Mouse (Mus musculus) layer of hippocampus, postnatal 36 days (tissue): ENCODE results near the gene Tead3. TPM values are rescaled to one million over a fixed set of nuclear protein-coding genes. Genes with fewer than 3 reads are reported as not detected.

Experiments used
- DNase-seq, 2 experiments: peaks; one replicate each; pipeline ENCODE4 v3.0.0; 2022
- total RNA-seq, 2 experiments: library from RNA; stranded (reverse); gene quantifications; 2 replicates each; pipeline ENCODE4 v1.2.3; 2021

Tead3 gene
- total RNA-seq, 2 experiments from 2014 or later: 1.7 to 3.7 TPM

DNA sequence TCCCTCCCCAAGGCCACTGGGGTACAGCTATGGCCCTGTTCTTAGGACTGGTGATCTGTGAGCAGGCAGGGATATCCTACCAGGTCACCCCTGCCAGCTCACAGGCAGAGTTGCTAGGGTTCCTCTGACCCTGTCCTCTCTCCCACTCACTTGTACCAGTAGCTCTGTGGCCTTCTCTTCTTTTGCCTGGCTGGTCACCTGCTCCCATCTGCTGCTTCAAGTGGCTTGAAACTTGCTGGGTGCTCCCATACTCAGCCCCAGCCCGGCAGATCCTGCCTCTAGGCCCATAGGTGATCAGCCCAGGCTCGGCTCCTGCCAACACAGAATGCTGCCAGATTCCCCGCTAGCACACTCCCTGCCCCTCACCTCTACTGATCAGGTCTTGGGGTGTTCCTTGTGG is 49.8 kb downstream of the Tead3 start:
- DNase-seq: no peak

DNA sequence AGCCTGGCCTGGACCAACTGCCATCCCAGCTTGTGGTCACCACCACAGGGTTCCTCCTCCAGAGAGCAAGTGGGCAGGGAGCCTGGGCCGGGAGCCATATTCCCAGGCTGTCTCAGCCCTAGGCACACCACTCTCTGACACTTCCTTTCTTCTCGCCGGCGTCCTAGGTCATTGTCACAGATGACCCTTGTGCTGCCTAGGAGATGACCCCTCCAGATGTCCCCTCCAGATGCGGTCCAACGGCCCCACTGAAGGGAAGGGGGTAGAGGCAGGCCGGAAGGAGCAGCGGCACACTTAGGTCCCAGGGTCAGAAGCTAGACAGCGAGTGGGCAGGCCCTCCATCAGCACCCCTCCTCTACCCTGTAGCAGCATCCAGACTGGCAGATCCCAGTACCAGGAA is 50.3 kb downstream of the Tead3 start:
- DNase-seq: no peak

GRCm38 (mm10) chr17:28299669-28300320 is 50.8 kb downstream of the Tead3 start:
- DNase-seq: no peak

- DNase-seq: no peak
These were observed 51.7 kb downstream of the Tead3 start for GRCm38 (mm10) chr17:28298888-28299287.

DNA sequence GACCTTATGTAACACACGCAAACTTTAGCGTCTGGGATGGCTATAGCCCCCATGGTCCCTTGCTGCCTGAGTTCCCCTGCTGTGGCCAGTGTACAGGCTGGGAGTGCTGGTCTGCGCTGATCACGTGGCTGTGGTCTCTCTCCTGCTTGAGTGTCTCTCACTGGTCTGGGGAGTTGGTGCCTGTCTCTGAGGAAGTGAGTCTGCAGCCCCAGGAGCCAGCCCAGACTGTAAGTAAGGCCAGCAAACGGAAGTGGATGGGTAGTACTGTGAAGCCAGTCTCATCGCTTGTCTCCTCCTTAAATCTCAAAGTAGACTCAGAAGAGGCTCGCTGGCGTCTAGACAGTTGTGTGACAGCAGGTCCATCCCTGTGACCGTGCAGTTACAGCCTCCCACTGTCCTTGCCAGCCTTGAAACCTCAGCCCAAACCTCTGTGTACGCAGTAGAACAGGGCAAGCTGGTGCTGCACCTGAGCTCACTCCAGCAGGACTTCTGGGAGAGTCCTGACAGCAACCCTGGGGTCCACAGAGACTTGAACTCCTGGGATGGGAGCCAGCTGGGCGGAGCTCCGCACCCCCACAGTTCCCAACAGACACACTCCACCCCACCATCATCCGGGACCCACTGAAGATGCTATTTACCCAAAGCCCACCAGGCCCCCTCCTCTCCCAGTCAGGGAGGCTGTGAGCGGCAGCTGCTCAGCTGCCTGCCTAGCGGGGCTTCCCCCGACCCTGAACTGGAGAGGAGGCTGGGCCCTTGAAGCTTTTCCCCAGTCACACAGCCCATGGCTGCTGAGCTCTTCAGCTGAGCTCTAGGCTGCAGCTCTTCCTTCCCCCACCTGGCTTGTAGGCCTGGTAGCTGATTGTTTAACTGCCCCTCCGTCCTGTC is 55.9 kb downstream of the Tead3 start:
- DNase-seq: peak in 1 of 2 experiments; percentile 34

DNA sequence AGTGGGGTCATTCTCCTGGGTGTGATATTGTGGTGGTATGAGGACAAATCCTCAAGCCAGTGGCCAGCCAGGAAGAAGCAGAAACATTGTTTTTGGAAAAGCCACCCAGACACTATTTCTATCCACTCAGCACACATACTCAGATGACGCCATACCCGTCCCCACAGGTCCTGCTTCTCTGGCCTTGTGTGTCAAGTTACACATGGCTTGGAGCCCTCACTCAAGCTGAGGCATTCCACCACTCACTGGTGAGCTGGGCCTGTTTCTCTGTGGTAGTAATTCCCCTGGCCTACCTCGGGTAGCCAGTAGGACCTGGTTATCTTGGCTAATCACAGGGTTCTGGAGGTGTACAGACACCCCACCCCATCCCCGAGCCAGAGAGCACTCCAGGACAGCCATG is 56.9 kb downstream of the Tead3 start:
- no peak for DNase-seq

DNA sequence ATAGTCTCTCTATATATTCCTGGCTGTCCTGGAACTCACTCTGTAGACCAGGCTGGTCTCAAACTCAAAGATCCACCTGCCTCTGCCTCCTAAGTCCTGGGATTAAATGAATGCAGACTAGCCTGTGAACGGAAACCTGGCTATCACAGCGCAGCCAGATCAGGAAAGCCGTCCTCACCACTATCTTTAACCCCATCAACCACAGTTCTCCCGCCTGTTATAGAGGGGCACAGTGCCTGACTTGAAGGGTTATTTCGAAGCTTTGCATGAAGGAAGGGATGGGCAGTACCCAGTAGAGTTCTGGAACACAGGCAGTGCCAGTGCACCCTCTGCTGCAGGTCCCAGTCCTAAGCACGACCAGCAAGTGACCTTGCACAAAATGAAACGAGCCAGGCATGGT is 59.3 kb downstream of the Tead3 start:
- DNase-seq: no peak

DNA sequence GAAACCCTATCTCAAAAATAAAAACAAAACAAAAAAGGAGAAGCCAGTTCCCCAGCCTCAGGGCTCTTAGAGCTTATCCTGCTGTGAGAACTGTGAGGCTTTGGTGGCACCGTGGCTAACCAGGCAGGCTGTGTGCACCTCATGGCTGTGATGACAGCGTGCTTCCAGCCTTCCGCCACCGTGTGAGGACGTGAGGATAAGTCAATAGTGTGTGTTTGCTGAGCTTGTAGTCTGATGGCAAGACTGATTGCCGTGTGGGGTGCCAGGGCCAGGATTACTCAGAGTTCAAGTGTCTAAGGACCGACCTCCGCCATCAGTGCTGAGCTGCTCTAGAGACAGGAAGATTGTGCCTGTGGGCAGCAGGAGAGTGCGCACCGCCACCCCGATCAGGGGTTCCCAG is 59.9 kb downstream of the Tead3 start:
- no peak for DNase-seq

DNA sequence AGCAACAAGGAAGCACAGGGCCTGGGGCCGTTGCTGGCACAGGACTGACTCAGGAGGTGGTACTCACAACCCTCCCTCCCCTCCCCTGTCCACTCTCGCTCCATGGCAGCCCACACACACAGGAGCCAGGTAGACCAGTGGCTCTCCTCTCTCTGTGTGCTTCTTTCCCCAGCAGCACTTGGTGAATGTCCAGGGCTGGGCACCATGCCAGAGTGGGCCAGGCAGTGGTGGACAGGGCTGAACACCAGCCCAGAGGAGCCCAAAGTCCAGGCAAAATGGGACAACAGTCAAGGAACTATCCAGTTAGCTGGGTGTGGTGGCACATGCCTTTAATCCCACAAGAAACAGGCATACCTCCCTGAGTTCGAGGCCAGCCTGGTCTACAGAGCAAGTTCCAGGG is 60.4 kb downstream of the Tead3 start:
- peak in 1 of 2 experiments; percentile 39 for DNase-seq

DNA sequence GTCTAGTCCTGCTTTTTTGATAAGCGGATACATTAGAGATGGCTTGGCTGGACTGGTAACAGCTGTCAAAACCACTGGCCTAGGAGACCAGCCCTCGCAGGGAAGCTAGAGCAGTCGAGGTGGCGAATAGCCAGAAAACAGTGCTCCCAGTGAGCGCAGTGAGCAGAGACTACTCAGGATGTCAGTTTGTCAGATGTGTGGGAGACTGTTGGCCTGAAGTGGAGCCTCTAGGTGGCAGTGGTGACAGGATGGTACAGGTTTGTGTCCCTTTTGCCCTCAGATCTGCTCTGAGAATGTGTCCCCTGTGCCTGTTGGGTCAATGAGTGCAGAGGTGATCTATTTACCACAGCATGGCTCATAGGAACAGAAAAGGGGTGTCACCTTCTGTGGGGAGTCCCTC is 62.6 kb downstream of the Tead3 start:
- DNase-seq: no peak

DNA sequence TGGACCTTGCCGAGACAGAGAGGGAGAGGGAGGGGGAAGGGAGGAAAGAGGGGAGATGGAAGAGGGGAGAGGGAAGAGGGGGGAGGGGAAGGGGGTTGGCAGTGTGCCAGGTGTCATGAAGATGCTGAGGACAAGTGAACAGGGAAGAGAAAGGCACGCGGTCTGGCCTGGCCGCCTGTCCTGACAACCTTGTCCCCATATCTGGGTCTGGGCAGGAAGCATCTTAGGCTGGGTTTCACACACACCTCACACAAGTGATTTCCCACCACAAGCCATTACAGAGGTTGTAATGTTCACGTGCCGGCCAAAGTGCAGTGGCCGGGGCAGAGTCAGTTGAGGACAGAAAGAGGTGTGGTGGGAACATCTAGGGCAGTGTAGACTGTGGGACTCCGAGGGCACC is 63.0 kb downstream of the Tead3 start:
- DNase-seq: no peak

- DNase-seq: no peak
These were observed 63.7 kb downstream of the Tead3 start for GRCm38 (mm10) chr17:28286964-28287363.

DNA sequence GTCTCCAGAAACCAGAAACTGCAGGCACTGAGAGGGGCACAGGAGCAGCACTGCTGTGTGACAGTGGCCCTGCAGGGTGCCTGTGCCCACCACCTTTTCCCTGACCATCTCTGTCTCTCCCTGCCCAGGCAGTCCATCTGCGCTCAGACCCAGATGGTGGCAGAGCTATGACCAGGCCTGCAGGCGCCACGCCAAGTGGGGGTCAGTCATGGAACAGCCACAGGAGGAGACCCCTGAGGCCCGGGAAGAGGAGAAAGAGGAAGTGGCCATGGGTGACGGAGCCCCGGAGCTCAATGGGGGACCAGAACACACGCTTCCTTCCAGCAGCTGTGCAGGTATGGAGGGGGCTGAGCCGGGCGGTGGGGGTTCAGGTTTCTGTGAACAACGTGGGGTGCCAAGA is 64.5 kb downstream of the Tead3 start:
- DNase-seq: no peak

GRCm38 (mm10) chr17:28283199-28283598 is 67.4 kb downstream of the Tead3 start:
- DNase-seq: no peak

DNA sequence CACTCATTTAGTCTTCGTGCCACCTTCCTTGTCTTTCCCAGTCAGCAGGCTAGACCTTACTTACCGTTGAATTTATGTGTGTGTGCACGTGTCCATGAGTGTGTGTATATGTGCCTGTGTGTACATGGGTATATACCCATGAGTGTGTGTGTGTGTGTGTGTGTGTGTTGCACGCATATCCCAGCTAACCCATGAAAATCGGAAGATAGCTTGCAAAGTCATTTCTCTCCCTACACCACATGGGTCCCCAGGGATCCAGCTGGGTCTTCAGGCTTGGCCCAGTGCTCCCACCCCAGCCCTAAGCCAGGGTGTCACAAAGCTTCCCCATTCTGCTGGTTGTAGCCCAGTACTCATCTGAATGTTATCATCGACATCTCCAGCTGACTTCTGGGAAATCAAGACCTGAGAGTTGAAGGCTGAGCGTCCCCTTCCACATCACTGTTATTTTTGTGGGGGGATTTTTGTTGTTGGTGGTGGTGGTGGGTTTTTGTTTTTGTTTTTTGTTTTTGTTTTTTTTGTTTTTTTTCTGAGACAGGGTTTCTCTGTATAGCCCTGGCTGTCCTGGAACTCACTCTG is 68.7 kb downstream of the Tead3 start:
- DNase-seq: no peak

Other genes with a start within 250 kb of the Tead3 start
- gene Scube3, start 208.7 kb downstream of the Tead3 start, total RNA-seq: 1 to 10 TPM in 1 of 2 experiments, under 1 TPM in 1; 0.96 to 1.0 TPM
- 100 to 1,000 TPM; 101 to 112 TPM for gene Zfp523, start 173.7 kb downstream of the Tead3 start, total RNA-seq
- 1 to 10 TPM; 2.1 to 3.4 TPM for gene Def6, start 143.0 kb downstream of the Tead3 start, total RNA-seq
- gene Ppard, start 118.1 kb downstream of the Tead3 start, total RNA-seq: 10 to 100 TPM; 22.8 to 30.3 TPM
- gene Fance, start 37.3 kb downstream of the Tead3 start, total RNA-seq: 10 to 100 TPM; 25.2 to 27.9 TPM
- 100 to 1,000 TPM; 342 TPM for gene Rpl10a, start 22.3 kb downstream of the Tead3 start, total RNA-seq
- gene Tulp1, start 14.4 kb upstream of the Tead3 start, total RNA-seq: not detected
- 10 to 100 TPM; 67.0 to 92.3 TPM for gene Fkbp5, start 166.7 kb upstream of the Tead3 start, total RNA-seq
- not detected for gene Armc12, start 180.0 kb upstream of the Tead3 start, total RNA-seq
- gene Clpsl2, start 198.6 kb upstream of the Tead3 start, total RNA-seq: not detected
- gene Clps, start 209.9 kb upstream of the Tead3 start, total RNA-seq: not detected
- gene Lhfpl5, start 224.8 kb upstream of the Tead3 start, total RNA-seq: 1 to 10 TPM; 3.6 to 4.0 TPM